Mouse (Mus musculus) liver, embryonic 11.5 days (tissue): ENCODE measurements around the gene Rabggta. TPM values are rescaled to one million over a fixed set of nuclear protein-coding genes. Genes with fewer than 3 reads are reported as not detected.
A peak's percentile ranks its signal among the peaks of the same experiment; 100 is the strongest.

ENCODE experiments used
- ATAC-seq: fragments of 200-750 bp; cut with Nextera tagmentation; replicated peaks from 2 replicates; pipeline ENCODE4 v1.8.0; 2017; ENCODE audit warnings: moderate number of reproducible peaks, mild to moderate bottlenecking, moderate TSS enrichment, moderate library complexity; ENCODE audit not compliant: low FRiP score
- DNase-seq: peaks from one replicate; pipeline ENCODE4 v3.0.0-alpha.2; 2017; ENCODE audit warnings: low spot score
- H3K27ac ChIP-seq: fragments of 300-500 bp; sonication (generic); 2 replicates; pipeline ENCODE4 v1.5.1; 2014; ENCODE audit warnings: mild to moderate bottlenecking, low read depth, low read length, control low read depth
- H3K27me3 ChIP-seq: fragments of 300-500 bp; sonication (generic); replicated peaks from 2 replicates; pipeline ENCODE4 v1.6.1; 2014; ENCODE audit warnings: low read length, mixed read lengths; ENCODE audit not compliant: control insufficient read depth, insufficient read depth
- H3K36me3 ChIP-seq: fragments of 300-500 bp; sonication (generic); 2 replicates; pipeline ENCODE4 v1.6.1; 2014; ENCODE audit warnings: mild to moderate bottlenecking, low read length, moderate library complexity, mixed read lengths; ENCODE audit not compliant: control insufficient read depth, insufficient read depth
- H3K4me1 ChIP-seq: fragments of 300-500 bp; sonication (generic); replicated peaks from 2 replicates; pipeline ENCODE4 v1.6.1; 2014; ENCODE audit warnings: low read length, mixed read lengths; ENCODE audit not compliant: control insufficient read depth, insufficient read depth
- H3K4me2 ChIP-seq: fragments of 300-500 bp; sonication (generic); 2 replicates; pipeline ENCODE4 v1.6.1; 2014; ENCODE audit warnings: mild to moderate bottlenecking, control low read depth, moderate library complexity
- H3K4me3 ChIP-seq: fragments of 300-500 bp; sonication (generic); 2 replicates; pipeline ENCODE4 v1.5.1; 2014; ENCODE audit warnings: low read depth, low read length, control low read depth
- H3K9ac ChIP-seq: fragments of 300-500 bp; sonication (generic); 2 replicates; pipeline ENCODE4 v1.6.1; 2014; ENCODE audit warnings: low read depth, low read length, control low read depth
- H3K9me3 ChIP-seq: fragments of 300-500 bp; sonication (generic); 2 replicates; pipeline ENCODE4 v1.6.1; 2016; ENCODE audit warnings: low read length, inconsistent platforms, mixed read lengths; ENCODE audit not compliant: control insufficient read depth
- WGBS: fragments of 180-500 bp; shearing (Covaris S2); extraction: QIAGEN DNeasy Blood & Tissue Kit; methylation state at CpG from one replicate; pipeline ENCODE4 v1.1.7; 2014; 5-methylcytosine and 5-hydroxymethylcytosine counted together
- polyA plus RNA-seq: library from polyadenylated mRNA; unstranded; fragments of >200 nt; fragmentation: Nextera tagmentation; extraction: Ambion mirVana; gene quantifications from 2 replicates; pipeline ENCODE4 v1.2.1, GENCODE M21; 2014

The Rabggta gene
- polyA plus RNA-seq, 1 experiment from 2014 or later: 24.0 TPM

DNA sequence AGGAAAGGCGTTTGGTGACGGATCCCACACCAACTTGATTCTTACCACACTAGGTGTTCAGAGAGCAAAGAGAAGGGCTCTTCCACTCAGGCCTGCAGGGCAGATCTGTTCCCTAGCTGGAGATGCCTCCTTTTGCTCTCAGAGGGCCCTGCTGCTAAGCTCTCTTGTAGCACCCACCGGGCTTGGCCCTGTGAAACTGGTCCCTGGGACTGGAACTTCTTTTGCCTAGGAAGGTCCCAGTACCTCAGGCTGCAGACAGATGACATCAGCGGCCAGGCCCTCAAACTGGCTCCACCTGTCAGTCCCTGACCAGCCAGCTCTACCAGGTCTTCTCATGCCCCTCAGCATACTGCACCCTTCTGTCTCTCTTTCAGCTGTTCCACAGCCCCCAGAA lies 8.3 kb downstream of the Rabggta start, which contains the start of gene Tgm1:
Gene Tgm1 (minus strand): TSS at position 198 of the 394 bp plus-strand sequence.
- 19% methylated on average over 4 of the region's 4 CpGs for WGBS
- Histone ChIP-seq H3K9me3 (no peaks in the 10 kb centered on the region), H3K9ac (peak within 1 kb of the TSS; percentile 10; the same call in 1 of the 2 replicates), H3K36me3 (peaks cover 8% of the 10 kb centered on the region), H3K4me2 (peak within 1 kb of the TSS; percentile 72), H3K27me3 (0 out of 2 replicates have a peak, but pooled peaks cover 5% of the 10 kb centered on the region), H3K4me1 (peaks cover 30% of the 10 kb centered on the region), H3K27ac (no peak within 1 kb of the TSS), H3K4me3 (peak within 1 kb of the TSS; percentile 38)
- no peak for DNase-seq
- no peak for ATAC-seq

DNA sequence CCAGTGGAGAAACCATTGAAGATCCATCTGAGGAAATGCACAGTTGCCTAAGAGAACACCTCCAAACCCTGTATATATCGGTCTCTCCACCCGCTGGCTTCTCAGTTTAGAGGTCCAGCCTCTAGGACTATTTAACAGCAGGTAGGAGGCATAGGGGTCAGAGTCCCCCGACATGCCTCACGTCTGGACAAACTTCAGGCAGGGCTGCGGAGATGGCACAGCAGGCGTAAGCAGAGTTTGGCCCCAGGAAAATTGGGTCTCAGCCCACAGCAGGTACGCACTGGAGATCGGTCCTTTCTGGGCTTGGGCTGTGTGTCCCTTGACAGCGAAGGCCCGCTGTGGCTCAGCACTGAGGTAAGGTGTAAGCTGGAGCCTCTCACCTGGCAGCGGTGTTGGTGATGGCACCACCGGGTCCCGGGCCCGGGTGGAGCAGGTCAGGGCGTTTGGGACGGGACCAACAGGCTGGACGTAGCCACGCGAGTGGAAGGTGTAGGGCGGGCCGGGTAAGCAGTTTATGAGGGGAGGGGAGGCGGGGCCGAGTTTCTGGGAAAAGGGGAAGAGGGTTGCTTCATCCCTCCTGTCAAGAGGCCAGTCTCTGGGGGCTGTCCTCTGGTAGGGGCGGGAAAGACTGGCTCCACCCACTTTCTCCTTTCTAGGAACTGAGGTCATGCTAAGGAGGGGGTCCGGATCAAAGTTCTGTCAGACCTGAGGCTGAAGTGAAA lies 8.9 kb downstream of the Rabggta start:
- peak; percentile 51 for ATAC-seq

DNA sequence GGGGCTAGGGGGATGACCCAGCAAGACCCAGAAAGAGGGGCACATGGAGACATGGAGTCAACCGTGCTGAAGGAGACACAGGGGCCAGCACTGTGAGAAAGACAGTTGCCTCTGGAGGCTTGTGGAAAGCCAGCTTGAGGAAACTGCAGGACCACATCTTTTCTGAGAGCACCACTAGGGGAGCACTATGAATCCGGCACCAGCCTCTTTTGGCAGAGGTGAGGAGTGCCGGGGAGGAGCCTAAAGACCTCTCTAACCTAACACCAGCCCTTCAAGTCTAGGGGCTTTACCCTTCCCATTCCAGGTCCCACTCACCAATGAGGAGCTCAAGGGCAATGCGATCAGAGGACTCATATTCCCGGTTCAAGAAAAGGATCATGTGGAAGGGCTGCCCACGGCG lies 10.3 kb downstream of the Rabggta start:
- Histone ChIP-seq H3K4me3 (no peak overlapping the region), H3K4me2 (no peak overlapping the region), H3K4me1 (peaks cover 37% of the 10 kb centered on the region), H3K27me3 (0 out of 2 replicates have a peak, but pooled peaks cover 5% of the 10 kb centered on the region), H3K9me3 (no peaks in the 10 kb centered on the region), H3K27ac (no peak overlapping the region), H3K36me3 (0 out of 2 replicates have a peak, but pooled peaks cover under 1% of the 10 kb centered on the region), H3K9ac (no peak overlapping the region)
- WGBS: 72% methylated on average over 7 of the region's 7 CpGs
- no peak for ATAC-seq
- no peak for DNase-seq

More for the DNA sequence above, 8.9 kb downstream of the Rabggta start:
- Histone ChIP-seq H3K36me3 (peaks cover 4% of the 10 kb centered on the region), H3K9ac (peak overlapping the region; percentile 10; the same call in 1 of the 2 replicates), H3K4me3 (peak overlapping the region; percentile 38), H3K27me3 (0 out of 2 replicates have a peak, but pooled peaks cover 5% of the 10 kb centered on the region), H3K9me3 (no peaks in the 10 kb centered on the region), H3K4me1 (peaks cover 30% of the 10 kb centered on the region), H3K4me2 (peak overlapping the region; percentile 72), H3K27ac (no peak overlapping the region)
- 11% methylated on average over 25 of the region's 25 CpGs for WGBS
- DNase-seq: peak; percentile 41

DNA sequence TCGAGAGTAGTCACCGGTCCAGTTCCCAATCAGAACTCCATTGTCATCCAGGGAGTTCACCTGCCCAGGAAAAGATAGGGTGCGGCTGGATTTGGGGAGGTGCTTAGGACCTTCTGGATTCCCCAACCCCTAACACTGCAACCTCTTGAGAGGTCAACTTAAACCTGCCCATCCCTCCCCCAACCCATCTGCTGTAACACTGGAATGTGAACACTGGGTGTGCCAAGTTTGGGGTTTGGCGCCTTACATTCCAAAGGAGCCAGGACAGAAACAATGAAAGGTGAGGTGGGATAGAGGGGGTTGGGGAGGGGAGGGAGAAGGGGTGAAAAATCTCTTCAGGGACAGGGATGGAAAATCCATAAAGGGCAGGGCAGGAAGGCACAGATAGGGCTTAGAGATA lies 12.6 kb downstream of the Rabggta start:
- Histone ChIP-seq H3K27ac (no peak overlapping the region), H3K9ac (no peak overlapping the region), H3K4me1 (peaks cover 45% of the 10 kb centered on the region), H3K4me2 (no peak overlapping the region), H3K27me3 (0 out of 2 replicates have a peak, but pooled peaks cover 5% of the 10 kb centered on the region), H3K36me3 (no peaks in the 10 kb centered on the region), H3K9me3 (no peaks in the 10 kb centered on the region), H3K4me3 (no peak overlapping the region)
- DNase-seq (no peak), ATAC-seq (no peak)
- WGBS: 88% methylated on average over 4 of the region's 4 CpGs

DNA sequence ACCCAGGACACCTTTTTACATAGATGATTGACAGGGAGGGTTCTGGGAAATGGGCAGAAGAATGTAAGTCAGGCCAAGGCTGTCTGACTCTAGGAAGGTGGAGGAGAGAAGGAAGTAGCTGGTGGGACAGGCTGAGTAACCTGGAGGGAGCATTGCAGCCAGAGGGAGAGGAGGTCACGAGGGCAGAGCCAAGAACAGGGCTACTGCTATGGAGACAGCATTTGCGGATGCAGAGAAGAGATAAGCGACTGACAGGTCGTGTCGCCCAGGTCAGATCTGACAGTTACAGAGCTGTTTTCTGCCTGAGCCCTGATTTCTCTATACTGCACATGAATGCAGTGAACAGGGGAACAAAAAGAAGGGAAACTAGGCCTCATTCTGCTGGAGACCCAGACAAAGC lies 14.7 kb downstream of the Rabggta start:
- ATAC-seq (peak; percentile 74), DNase-seq (no peak)
- H3K4me2 ChIP-seq: no peak overlapping the region
- H3K9ac ChIP-seq: no peak overlapping the region
- H3K27ac ChIP-seq: no peak overlapping the region; the same call in 1 of the 2 replicates
- no peaks in the 10 kb centered on the region for H3K9me3 ChIP-seq
- 44% methylated on average over 5 of the region's 5 CpGs for WGBS
- peaks cover 29% of the 10 kb centered on the region for H3K4me1 ChIP-seq
- 0 out of 2 replicates have a peak, but pooled peaks cover 5% of the 10 kb centered on the region for H3K27me3 ChIP-seq
- H3K36me3 ChIP-seq: no peaks in the 10 kb centered on the region
- H3K4me3 ChIP-seq: no peak overlapping the region

DNA sequence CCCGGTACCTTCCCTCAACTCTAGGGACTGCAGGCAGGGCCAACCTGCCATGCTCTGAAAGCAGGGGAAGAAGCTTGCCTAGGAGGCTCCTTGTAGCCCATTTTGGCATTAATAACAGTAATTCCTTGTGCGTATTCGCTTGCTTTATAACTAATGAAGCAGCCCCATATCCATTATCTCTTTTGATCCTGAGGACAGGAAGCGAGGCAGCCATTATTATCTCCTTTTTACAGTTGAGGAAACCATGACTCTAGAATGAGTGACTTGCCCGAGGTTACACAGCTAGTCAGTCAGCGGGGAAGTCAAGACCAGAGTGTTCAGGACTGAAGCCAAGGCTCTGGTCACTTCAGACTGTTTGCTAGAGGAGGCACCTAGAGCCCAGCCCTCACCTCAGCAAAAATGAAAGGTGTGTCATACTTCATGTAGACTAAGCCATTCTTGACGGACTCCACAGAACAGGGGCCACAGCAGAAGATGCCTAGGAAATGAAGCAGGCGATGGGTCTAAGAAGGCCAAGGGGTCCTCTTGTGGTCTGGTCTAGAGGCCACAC lies 15.9 kb downstream of the Rabggta start:
- H3K9me3 ChIP-seq: no peaks in the 10 kb centered on the region
- H3K9ac ChIP-seq: no peak overlapping the region
- no peaks in the 10 kb centered on the region for H3K27me3 ChIP-seq
- H3K4me2 ChIP-seq: no peak overlapping the region
- WGBS: 68% methylated on average over 8 of the region's 8 CpGs
- no peak overlapping the region for H3K27ac ChIP-seq
- ATAC-seq (no peak), DNase-seq (no peak)
- no peaks in the 10 kb centered on the region for H3K36me3 ChIP-seq
- peaks cover 23% of the 10 kb centered on the region for H3K4me1 ChIP-seq
- H3K4me3 ChIP-seq: no peak overlapping the region

DNA sequence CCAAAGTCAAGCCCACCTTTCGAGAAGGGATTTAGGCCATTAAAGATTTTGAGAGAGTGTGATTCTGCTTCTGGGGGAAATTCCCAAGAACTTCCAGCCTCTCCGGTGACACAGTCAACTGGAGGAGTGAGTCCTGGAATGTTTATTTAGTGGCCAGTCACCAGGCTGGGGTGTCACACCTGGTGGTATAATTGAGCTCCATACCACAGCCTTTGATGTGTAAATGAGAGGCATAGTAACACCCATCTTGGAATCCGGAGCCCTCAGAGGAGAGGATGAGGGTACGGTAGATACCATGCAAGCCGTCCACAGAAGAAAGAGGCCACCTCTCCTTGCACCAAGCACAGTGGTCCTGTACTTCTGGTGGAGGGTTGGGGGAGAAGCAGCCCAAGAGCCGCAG lies 19.3 kb downstream of the Rabggta start:
- Histone ChIP-seq H3K4me1 (peaks cover 19% of the 10 kb centered on the region), H3K27me3 (no peaks in the 10 kb centered on the region), H3K9ac (no peak overlapping the region), H3K4me2 (no peak overlapping the region), H3K9me3 (no peaks in the 10 kb centered on the region), H3K4me3 (no peak overlapping the region), H3K27ac (no peak overlapping the region), H3K36me3 (no peaks in the 10 kb centered on the region)
- DNase-seq (no peak), ATAC-seq (no peak)
- WGBS: 76% methylated on average over 6 of the region's 6 CpGs

DNA sequence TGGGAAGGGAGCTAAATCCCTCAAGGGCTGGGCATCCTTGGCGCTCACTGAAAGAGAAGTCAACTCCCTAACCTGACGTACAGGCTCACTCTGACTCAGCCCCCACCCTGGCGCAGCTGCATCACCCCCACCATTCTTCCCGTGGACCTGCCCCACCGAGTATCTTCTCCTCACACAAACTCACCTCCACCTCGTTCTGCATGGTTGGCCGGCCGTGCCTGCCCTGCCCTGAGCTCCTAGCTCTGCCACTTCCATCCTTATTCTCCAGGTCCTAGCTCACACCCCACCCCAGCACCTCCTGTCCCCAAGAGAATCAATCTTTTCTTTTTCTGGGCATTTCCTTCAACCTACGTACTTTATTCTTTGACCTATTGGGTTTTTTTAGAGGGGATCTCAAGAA lies 20.9 kb downstream of the Rabggta start:
- DNase-seq (no peak), ATAC-seq (no peak)
- Histone ChIP-seq H3K27me3 (no peaks in the 10 kb centered on the region), H3K27ac (no peak overlapping the region), H3K36me3 (no peaks in the 10 kb centered on the region), H3K4me3 (no peak overlapping the region), H3K4me1 (peaks cover 7% of the 10 kb centered on the region), H3K4me2 (no peak overlapping the region), H3K9me3 (no peaks in the 10 kb centered on the region), H3K9ac (no peak overlapping the region)
- WGBS: 69% methylated on average over 9 of the region's 9 CpGs
